Mouse (Mus musculus) heart, embryonic 14.5 days (tissue): ENCODE measurements around the gene Igf2bp3. TPM values are rescaled to one million over a fixed set of nuclear protein-coding genes. Genes with fewer than 3 reads are reported as not detected.

ENCODE experiments used
- ATAC-seq: fragments of 200-750 bp; cut with Nextera tagmentation; 2 replicates; pipeline ENCODE4 v1.8.0; 2017; ENCODE audit warnings: low read depth, moderate TSS enrichment; ENCODE audit not compliant: insufficient number of reproducible peaks, insufficient read depth, low FRiP score
- H3K27ac ChIP-seq, 2 experiments: fragments of 200-500 bp in 1 of 2; fragments of 300-500 bp in 1 of 2; sonication (generic) in 1 of 2; replicated peaks in 1 of 2; 2 replicates each; pipeline ENCODE4 v1.5.1; 2012 to 2014; ENCODE audit warnings: low read depth in 2 of 2, low read length in 2 of 2, control low read depth in 1 of 2, mild to moderate bottlenecking in 1 of 2, mixed read lengths in 1 of 2; ENCODE audit not compliant: control insufficient read depth in 1 of 2, insufficient read depth in 1 of 2
- H3K27me3 ChIP-seq: fragments of 300-500 bp; sonication (generic); 2 replicates; pipeline ENCODE4 v1.6.1; 2014; ENCODE audit warnings: mild to moderate bottlenecking, low read length, control low read depth; ENCODE audit not compliant: control insufficient read depth, insufficient read depth
- H3K36me3 ChIP-seq: fragments of 300-500 bp; sonication (generic); 2 replicates; pipeline ENCODE4 v1.6.1; 2014; ENCODE audit warnings: mild to moderate bottlenecking, control low read depth, low read length, mixed read lengths; ENCODE audit not compliant: control insufficient read depth, insufficient read depth
- H3K4me1 ChIP-seq, 2 experiments: fragments of 200-500 bp in 1 of 2; fragments of 300-500 bp in 1 of 2; sonication (generic) in 1 of 2; 2 replicates each; pipeline ENCODE4 v1.6.1; 2012 to 2014; ENCODE audit warnings: low read length in 2 of 2, control low read depth in 1 of 2, mixed read lengths in 1 of 2; ENCODE audit not compliant: control insufficient read depth in 2 of 2, insufficient read depth in 2 of 2
- H3K4me2 ChIP-seq: fragments of 300-500 bp; sonication (generic); 2 replicates; pipeline ENCODE4 v1.6.1; 2014; ENCODE audit warnings: mild to moderate bottlenecking, low read length
- H3K4me3 ChIP-seq, 2 experiments: fragments of 200-500 bp in 1 of 2; fragments of 300-500 bp in 1 of 2; sonication (generic) in 1 of 2; 2 replicates each; pipeline ENCODE4 v1.5.1; 2012 to 2014; ENCODE audit warnings: low read length in 2 of 2, mild to moderate bottlenecking in 2 of 2, control low read depth in 1 of 2, low read depth in 1 of 2, moderate library complexity in 1 of 2; ENCODE audit not compliant: control insufficient read depth in 1 of 2, insufficient read depth in 1 of 2
- H3K9ac ChIP-seq: fragments of 300-500 bp; sonication (generic); 2 replicates; pipeline ENCODE4 v1.6.1; 2014; ENCODE audit warnings: mild to moderate bottlenecking, low read length
- H3K9me3 ChIP-seq: fragments of 300-500 bp; sonication (generic); 2 replicates; pipeline ENCODE4 v1.6.1; 2016; ENCODE audit warnings: low read length, control low read depth; ENCODE audit not compliant: control insufficient read depth
- WGBS: fragments of 180-500 bp; shearing (Covaris S2); extraction: QIAGEN DNeasy Blood & Tissue Kit; methylation state at CpG from one replicate; pipeline ENCODE4 v1.1.7; 2014; 5-methylcytosine and 5-hydroxymethylcytosine counted together
- polyA plus RNA-seq: library from polyadenylated mRNA; unstranded; fragments of >200 nt; fragmentation: Nextera tagmentation; extraction: Ambion mirVana; gene quantifications from 2 replicates; pipeline ENCODE4 v1.2.1, GENCODE M21; 2014

Igf2bp3 gene
- polyA plus RNA-seq, 1 experiment from 2014 or later = 44.2 TPM

DNA sequence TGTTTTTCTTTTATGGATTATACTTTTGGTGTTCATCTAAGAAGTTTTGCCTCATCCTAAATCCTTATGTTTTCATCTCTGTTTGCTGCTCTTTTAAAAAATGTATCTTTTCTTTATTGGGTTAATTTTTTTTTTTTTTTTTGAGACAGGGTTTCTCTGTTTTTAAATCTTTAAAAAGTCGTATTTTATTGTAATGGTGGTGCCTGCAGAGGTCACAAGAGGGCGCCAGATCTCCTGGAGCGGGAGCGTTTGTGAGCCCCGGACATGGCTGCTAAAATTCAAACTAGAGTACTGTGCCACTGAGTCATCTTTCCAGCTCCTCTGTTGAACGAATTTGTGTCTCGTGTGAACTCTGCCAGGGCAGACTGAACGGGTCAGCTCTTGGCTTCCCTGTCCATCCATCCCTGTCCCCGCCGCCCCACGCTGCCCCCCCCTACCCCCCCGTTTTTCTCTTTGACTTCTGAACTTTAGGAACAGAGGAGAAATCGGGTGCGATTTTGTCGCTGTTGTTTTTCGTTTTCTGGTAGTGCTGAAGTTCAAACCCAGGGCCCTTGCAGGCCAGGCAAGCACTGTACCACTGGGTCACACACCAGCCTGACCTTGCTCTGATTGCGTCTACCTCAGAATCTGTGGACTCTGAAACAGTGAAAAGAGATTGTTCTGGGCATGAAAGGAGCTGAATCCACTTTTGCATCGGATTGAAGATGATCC, 175.1 kb downstream of the Igf2bp3 start:
- H3K4me1 ChIP-seq = peaks cover 9 to 10% of the 10 kb centered on the region in 2 experiments
- WGBS = 17% methylated on average over 18 of the region's 18 CpGs
- H3K9me3 ChIP-seq = no peaks in the 10 kb centered on the region
- peak overlapping the region; percentile 62 for H3K4me2 ChIP-seq
- 0 out of 2 replicates have a peak, but pooled peaks cover 5% of the 10 kb centered on the region for H3K27me3 ChIP-seq
- ATAC-seq = no peak
- H3K9ac ChIP-seq = peak overlapping the region; percentile 72
- H3K36me3 ChIP-seq = no peaks in the 10 kb centered on the region
- peak overlapping the region; percentile 24 to 37; a peak in 3 of 4 replicates for H3K4me3 ChIP-seq
- no peak overlapping the region for H3K27ac ChIP-seq

DNA sequence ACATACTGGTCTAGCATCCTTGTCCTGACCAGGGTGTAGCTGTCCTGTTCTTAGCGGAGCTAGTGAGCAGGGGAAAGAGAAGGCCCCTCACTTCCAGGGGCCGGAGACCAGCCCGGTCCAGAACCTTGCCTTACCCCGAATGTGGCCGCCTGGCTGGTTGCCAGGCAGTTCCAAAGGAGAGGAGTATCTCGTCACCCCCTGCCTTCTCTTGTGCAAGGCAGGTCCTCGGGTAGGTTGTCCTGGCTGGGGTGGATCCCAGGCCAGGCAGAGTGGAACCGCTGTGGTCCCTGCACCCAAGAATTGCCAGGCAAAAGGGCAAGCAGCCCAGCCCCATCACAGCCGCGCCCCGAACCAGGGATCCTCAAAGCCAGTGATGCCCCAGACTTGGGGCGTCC, 177.5 kb downstream of the Igf2bp3 start:
- H3K36me3 ChIP-seq = no peaks in the 10 kb centered on the region
- no peak overlapping the region for H3K9ac ChIP-seq
- H3K4me2 ChIP-seq = peak overlapping the region; percentile 59
- H3K4me1 ChIP-seq = peaks cover 9 to 10% of the 10 kb centered on the region in 2 experiments
- H3K9me3 ChIP-seq = no peaks in the 10 kb centered on the region
- H3K27ac ChIP-seq = no peak overlapping the region
- WGBS = 50% methylated on average over 12 of the region's 12 CpGs
- no peak overlapping the region for H3K4me3 ChIP-seq
- 0 out of 2 replicates have a peak, but pooled peaks cover 5% of the 10 kb centered on the region for H3K27me3 ChIP-seq
- no peak for ATAC-seq

DNA sequence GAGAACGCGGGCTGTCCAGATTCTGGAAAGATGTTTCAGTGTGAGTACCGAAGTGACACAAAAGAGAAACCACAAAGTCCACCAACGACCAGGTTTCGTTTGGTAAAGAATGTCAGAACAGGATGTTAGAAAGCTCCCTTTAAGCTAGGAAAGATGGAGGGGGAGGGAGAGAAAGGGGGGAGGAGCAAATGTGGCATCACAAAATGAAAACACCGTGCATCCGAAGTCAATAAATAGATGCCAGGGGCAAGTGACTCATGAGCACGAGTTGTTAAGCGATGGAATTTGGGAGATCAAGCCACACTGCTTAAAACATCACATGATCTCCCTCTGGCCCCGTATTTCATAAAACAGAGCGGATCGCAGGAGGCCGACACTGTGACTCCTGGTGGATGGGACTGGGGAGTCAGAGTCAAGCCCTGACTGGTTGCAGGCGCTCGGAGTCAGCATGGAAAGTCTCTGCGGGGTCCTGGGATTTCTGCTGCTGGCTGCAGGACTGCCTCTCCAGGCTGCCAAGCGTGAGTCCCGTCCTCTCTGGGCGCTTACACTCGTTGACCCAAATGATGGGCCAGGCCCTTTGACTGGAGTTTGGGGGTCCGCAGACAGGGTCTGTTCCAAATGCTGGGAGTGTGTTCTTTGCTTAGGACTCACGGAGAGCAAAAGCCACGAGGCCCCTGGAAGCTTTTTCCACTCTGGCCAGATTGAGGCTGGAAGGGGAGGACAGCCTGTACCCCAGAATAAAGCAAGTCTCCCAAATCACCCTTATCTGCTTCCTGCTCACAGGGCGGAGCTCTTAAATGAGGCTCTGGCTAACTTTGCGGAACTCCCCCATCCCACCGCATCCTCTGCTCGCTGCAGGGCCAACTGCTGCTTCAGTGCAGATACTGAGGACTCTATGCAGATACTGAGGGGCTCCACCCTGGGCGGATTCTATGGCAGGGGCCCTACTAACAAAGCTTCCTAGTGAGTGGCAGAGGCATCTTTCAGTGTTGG, 178.2 kb downstream of the Igf2bp3 start, which contains the start of gene Gpnmb:
Gene Gpnmb (plus strand): TSS at position 272 of the 993 bp plus-strand sequence.
- peak within 1 kb of the TSS; percentile 12 to 26 for H3K4me3 ChIP-seq

More for the DNA sequence above, 178.2 kb downstream of the Igf2bp3 start, which contains the start of gene Gpnmb:
- Histone ChIP-seq H3K9me3 (no peaks in the 10 kb centered on the region), H3K27me3 (0 out of 2 replicates have a peak, but pooled peaks cover 5% of the 10 kb centered on the region), H3K36me3 (no peaks in the 10 kb centered on the region), H3K4me2 (peak within 1 kb of the TSS; percentile 59), H3K4me1 (peaks cover 9 to 10% of the 10 kb centered on the region in 2 experiments), H3K27ac (no peak within 1 kb of the TSS), H3K9ac (peak within 1 kb of the TSS; percentile 48; the same call in 1 of the 2 replicates)
- no peak for ATAC-seq
- 25% methylated on average over 28 of the region's 28 CpGs for WGBS

Other genes with a start within 250 kb of the Igf2bp3 start
- gene Doxl2, start 240.0 kb downstream of the Igf2bp3 start, polyA plus RNA-seq = not detected in 2 replicates
- not detected in 2 replicates for gene Svs1, start 228.1 kb downstream of the Igf2bp3 start, polyA plus RNA-seq
- 1.9 and 8.4 TPM in 2 replicates for gene Gpnmb, start 178.4 kb downstream of the Igf2bp3 start, polyA plus RNA-seq
- gene Malsu1, start 141.2 kb downstream of the Igf2bp3 start, polyA plus RNA-seq = 59.3 and 59.8 TPM in 2 replicates
- 30.6 and 36.1 TPM in 2 replicates for gene Tra2a, start 49.1 kb upstream of the Igf2bp3 start, polyA plus RNA-seq
- 8.6 and 9.6 TPM in 2 replicates for gene Ccdc126, start 104.3 kb upstream of the Igf2bp3 start, polyA plus RNA-seq
- gene Fam221a, start 152.8 kb upstream of the Igf2bp3 start, polyA plus RNA-seq = 4.0 and 4.3 TPM in 2 replicates
- gene Stk31, start 180.6 kb upstream of the Igf2bp3 start, polyA plus RNA-seq = not detected in 2 replicates